Mouse (Mus musculus) yolk sac, embryonic 10.5 days (tissue): ENCODE measurements at regions not wholly inside any gene's neighbourhood (a gene's known extent, or its start where the extent isn't known, plus 50 kb on each side); places are given as distances from the start of the nearest gene placed in this dataset.

Experiments
- DNase-seq: peaks from one replicate; pipeline ENCODE4 v3.0.0-alpha.2; 2017; ENCODE audit warnings: low spot score

DNA sequence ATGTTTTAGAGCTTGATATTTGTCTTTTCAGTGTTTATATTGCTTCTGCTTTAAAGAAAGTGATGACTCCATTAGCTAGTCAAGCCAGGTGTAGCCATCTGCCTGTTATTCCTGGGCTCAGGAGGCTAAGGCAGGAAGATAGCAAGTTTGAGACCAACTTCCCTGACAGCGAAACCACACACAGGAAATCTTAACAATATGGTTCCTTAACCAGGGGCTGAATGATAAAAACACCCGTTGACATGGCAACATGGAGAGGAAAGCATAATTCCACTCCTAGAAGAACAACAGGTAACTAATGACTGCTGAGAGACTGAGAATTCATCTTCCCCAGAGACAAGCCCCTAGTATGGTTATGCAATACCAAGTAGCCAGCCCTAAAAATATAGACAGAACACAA lies 553.6 kb upstream of the Acvr2a start:
- no peak for DNase-seq
